Mouse (Mus musculus): ENCODE results near the gene Mmp13. TPM values are rescaled to one million over a fixed set of nuclear protein-coding genes. Genes with fewer than 3 reads are reported as not detected.
"Not testable (repeated sequence)": the region's sequence is repeated elsewhere in the genome, so short reads cannot be mapped to it uniquely, and the experiment has no call there.

The Mmp13 gene
- total RNA-seq (2022), result not detected

DNA sequence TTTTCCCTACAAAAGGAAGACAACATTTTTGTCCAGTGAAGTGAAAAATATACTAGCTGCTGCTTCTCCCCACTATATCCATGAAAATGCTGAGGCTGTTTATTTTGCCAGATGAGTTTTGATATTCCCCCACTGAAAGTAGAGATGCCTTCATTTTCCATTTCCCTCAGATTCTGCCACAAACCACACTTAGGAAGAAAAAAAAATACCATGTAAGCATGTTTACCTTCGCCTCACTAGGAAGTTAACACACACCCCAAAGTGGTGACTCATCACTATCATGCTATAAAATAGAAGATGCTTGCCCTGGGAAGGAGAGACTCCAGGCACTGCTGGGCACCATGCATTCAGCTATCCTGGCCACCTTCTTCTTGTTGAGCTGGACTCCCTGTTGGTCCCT, at the start of gene Mmp13:
Gene Mmp13, plus strand, starts transcription at position 301 of the 400 bp plus-strand sequence.
- no peak for DNase-seq (ENCODE audit: low spot score in 2 of 2)

DNA sequence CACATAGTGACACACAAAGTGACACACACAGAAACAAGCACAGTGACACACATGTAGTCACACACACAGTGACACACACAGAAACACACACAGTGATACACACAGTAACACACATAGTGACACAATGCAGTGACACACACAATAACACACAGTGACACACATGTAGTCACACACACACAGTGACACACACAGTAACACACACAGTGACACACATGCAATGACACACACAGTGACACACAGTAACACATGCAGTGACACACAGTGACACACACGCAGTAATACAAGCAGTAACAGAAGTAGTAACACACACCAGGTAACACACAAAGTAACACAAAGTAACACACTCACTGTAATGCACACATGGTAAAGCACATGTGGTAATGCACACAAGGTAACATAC, 33.7 kb upstream of the Mmp13 start:
- no peak for DNase-seq (ENCODE audit: low spot score in 2 of 2)

DNA sequence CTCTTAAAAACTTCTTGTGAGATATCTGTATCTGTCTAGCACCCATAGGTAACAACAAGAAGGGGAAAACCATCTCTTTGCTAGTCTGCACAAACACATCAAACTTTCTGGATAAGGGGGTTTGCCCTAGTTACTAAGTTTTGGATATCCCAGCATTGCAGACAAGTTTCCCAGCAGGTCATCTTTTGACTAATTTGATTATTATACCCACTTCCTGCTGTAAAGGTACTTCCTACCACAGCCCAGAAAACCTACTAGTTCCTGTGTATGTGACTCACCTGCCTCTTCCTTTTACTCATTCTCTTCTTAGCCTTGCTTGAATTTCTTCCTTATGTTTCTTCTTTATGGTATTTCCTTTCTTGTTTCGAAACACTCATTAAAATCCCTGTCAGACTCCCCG, 32.3 kb upstream of the Mmp13 start:
- no peak for DNase-seq (ENCODE audit: low spot score in 2 of 2)

DNA sequence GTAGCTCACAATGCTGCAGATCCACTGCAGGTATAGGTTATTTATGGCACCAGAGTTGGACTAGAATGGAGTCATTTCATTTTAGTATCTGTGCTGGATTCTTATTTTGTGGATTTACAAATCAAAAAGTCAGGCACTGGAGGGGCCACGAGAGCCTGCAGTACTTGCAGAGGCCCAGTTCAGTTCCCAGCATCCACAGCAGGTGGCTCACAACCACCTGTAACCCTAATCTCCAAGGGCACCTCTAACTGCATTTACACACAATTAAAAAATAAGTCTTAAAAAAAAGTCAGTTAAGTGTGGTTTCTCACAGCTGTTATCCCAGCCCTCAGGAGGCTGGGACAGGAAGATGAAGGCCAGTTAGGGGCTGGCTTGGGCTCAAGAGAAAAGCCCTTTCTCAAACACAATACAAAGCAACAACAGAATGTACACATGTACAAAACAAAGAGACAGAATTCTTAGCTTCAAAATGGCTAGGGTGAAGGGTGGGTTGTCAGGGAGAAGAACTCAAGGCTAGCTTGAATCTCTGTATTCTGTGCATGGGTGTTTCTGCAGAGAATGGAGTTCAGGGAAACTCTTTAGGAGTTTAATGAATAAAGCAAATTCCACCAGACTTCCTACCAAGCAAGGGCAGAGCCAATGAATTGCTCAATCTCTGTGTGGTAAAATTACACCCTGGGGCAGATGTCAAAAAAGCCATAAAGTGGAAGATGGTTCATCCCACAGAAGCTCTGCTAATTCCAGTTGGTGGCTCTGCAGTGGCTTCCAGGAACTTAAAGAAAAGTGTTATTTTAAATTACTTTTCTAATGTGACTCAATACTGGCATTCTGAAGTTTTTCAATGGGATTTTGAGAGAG, 19.3 kb upstream of the Mmp13 start:
- DNase-seq (ENCODE audit: low spot score in 2 of 2), result no peak

DNA sequence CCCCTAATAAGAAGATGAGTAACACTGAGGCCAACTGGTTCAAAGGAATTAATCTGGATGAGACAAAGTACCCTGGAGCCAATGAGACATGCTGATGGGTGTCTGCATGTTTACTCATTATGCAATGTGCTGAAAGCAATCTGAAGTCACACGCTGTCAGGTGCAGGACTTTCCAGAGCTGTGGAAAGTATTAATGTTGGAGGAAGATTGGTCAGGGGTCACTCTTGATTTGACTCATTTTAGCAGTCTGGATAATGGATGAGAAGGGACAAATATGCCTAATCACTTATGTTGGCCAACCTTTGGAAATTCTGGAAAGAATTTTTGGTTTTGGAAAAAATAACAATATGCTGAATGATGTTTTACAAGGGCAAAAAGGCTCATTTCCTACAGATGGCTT, 10.6 kb upstream of the Mmp13 start:
- DNase-seq (ENCODE audit: low spot score in 2 of 2), result no peak

DNA sequence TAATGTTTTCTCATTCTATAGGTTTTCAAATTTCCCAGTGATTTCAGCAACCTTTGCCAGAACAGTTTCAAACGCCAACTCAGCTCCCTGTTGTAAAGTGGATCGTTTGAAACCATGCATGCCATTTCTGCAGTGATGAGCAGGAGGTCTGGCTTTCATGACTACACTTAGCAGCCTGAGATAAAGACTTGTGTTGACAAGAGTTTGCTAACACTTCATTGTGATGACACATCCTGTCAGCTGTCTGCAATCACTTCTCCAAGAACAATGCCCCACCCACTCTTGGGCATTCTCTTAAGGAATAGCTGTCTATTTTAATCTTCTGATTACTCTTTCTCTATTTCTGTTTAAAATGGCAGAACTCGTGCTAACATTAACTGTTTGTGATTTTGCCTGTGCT, 2.2 kb upstream of the Mmp13 start:
- no peak for DNase-seq (ENCODE audit: low spot score in 2 of 2)

DNA sequence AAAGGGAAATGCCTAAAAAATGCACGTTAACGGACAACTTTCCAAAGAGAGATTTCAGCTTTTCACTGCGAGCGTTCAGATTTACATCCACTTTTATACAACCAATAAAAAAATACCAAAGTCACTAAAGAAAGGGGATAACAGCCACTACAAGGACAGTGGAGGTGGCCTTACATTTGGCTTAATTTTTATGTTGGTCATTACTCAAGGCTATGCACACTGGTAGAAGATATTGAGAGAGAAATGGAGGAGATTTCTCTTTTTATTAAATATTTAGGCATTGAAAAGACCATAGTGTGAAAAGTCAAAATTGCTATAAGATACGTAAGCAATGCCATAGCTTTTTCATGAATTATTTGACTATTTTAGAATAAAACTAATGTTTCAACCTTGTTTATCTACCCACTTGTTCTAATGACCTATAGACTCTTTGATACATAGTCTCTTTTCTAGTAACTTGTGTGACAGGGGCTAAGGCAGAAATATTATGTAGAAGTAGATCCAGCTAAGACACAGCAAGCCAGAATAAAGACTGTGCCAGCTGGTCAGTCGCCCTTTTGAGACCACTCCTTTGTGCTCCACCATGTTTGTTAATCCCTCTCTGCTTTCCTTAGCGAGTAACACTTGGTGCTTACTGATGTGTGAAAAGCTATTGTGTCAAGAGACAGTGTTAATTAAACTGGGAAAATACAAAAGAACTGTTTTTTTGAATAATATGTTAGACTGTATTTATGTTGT, 10.4 kb downstream of the Mmp13 start:
- DNase-seq (ENCODE audit: low spot score in 2 of 2), result no peak

DNA sequence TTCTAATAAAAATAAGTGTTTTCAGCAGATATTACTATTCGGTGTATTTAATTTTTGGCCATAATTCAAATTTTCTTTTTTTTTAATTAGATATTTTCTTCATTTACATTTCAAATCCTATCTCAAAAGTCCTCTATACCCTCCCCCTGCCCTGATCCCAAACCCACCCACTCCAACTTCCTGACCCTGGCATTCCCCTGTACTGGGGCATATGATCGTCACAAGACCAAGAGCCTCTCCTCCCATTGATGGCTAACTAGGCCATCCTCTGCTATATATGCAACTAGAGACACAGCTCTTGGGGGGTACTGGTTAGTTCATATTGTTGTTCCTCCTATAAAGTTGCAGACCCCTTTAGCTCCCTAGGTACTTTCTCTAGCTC, 11.0 kb downstream of the Mmp13 start:
- not testable (repeated sequence) for DNase-seq (ENCODE audit: low spot score in 2 of 2)

DNA sequence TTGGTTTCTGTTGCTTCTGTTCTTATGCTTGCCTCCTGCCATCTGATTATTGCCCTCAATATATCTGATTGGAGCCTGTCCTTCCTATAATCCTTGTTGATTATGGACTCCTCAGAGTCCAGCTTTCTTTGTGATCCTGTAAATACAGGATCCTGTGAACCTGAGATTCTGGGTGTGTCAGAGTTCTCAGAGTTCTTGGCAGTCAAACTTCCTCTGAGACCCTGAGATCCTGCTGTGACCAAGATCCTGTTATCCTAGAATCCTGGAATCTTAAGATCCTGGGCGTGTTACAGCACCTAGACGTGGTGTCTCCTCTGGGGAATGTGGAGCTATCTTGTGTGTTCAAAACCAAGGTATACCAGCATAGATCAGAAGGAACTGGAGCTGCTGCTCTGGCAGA, 17.2 kb downstream of the Mmp13 start:
- DNase-seq (ENCODE audit: low spot score in 2 of 2), result no peak

DNA sequence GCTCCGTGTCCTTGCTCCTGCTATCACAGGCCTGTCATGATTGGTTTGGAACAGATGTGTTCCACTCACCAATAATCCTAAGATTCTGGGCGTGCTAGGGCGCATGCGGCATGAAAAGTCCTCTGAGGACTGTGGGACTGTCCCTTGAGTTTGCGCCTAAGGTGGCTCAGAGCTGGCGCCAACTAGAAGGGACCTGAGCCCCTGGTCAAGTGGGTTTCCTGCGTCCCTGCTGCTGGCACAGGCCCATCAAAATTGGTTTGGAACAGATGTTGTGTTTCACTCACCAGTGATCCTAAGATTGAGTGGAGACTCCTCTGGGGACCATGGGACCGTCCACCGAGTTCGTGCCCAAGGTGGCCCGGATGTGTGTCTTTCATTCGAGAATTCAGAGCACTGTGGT, 17.6 kb downstream of the Mmp13 start:
- no peak for DNase-seq (ENCODE audit: low spot score in 2 of 2)

DNA sequence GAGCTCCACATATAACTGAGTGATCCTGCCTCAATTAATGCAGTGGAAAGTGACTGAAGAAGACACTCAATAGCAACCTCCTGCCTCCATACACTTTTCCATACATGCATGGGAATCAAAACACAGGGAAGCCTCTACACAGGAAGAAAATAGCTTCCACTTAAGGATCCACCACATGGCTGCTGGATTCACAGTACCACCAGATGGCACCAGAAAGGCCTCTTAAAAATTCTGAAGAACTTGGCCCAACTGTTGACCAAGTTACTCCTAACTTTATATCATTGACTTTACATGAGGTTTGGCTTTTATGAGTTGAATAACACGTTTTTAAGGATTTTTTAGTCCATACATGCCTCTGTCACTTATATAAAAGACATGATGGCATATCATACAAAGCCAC, 19.8 kb downstream of the Mmp13 start:
- DNase-seq (ENCODE audit: low spot score in 2 of 2), result no peak

DNA sequence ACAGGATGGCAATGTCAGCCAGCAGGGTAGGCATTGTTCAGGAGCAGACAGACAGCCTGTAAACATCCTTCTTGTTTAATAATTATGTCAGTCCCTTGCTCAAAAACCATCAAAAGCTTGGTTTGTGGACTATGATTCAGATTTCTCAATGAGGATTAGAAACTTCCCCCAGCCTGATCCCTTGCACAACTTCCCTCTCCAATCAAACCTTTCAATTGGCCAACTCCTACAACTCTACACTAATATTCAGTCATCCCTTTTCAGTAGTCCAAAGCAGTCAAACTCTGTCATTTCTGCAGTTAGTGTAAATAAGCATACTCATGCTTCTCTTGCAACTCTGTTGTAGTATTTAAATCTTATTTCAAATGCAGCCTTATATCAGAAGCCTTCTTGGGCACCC, 59.5 kb downstream of the Mmp13 start:
- no peak for DNase-seq (ENCODE audit: low spot score in 2 of 2)

Other genes starting within 250 kb of the Mmp13 start
- 10 to 100 TPM; 27.8 to 30.2 (median 28.1) TPM for gene Dync2h1, start 88.1 kb upstream of the Mmp13 start, total RNA-seq (2022)
- 10 to 100 TPM; 55.6 to 70.0 (median 61.3) TPM for gene Dcun1d5, start 88.0 kb upstream of the Mmp13 start, total RNA-seq (2022)
- under 1 TPM in 2 of 4 experiments, not detected in 2; 0.16 to 0.84 TPM for gene Mmp12, start 71.9 kb downstream of the Mmp13 start, total RNA-seq (2022)
- gene Mmp1b, start 115.5 kb downstream of the Mmp13 start, total RNA-seq (2022), result not detected
- gene Mmp3, start 173.3 kb downstream of the Mmp13 start, total RNA-seq (2022), result not detected
- gene Mmp10, start 229.8 kb downstream of the Mmp13 start, total RNA-seq (2022), result not detected

Data from left cerebral cortex, adult 8-10 months (tissue).